Mouse (Mus musculus) embryonic facial prominence, embryonic 10.5 days (tissue): Measurements from ENCODE around the gene Opcml. TPM values are rescaled to one million over a fixed set of nuclear protein-coding genes. Genes with fewer than 3 reads are reported as not detected.

Source experiments
- DNase-seq: peaks from one replicate; pipeline ENCODE4 v3.0.0-alpha.2; 2017; ENCODE audit warnings: low spot score
- H3K27ac ChIP-seq: fragments of 300-500 bp; sonication (generic); replicated peaks from 2 replicates; pipeline ENCODE4 v1.5.1; 2016; ENCODE audit warnings: mild to moderate bottlenecking
- H3K27me3 ChIP-seq: fragments of 300-500 bp; sonication (generic); replicated peaks from 2 replicates; pipeline ENCODE4 v1.6.1; 2016; ENCODE audit warnings: low read depth, mild to moderate bottlenecking; ENCODE audit not compliant: poor library complexity, severe bottlenecking
- H3K36me3 ChIP-seq: fragments of 300-500 bp; sonication (generic); replicated peaks from 2 replicates; pipeline ENCODE4 v1.6.1; 2016; ENCODE audit warnings: mild to moderate bottlenecking, moderate library complexity
- H3K4me1 ChIP-seq: fragments of 300-500 bp; sonication (generic); 2 replicates; pipeline ENCODE4 v1.6.1; 2016
- H3K4me3 ChIP-seq: fragments of 300-500 bp; sonication (generic); 2 replicates; pipeline ENCODE4 v1.5.1; 2016; ENCODE audit warnings: mild to moderate bottlenecking, moderate library complexity
- H3K9me3 ChIP-seq: fragments of 300-500 bp; sonication (generic); 2 replicates; pipeline ENCODE4 v1.6.1; 2016; ENCODE audit warnings: mild to moderate bottlenecking
- WGBS: fragments of 180-500 bp; shearing (Covaris S2); methylation state at CpG from one replicate; pipeline ENCODE4 v1.1.7; 2016; 5-methylcytosine and 5-hydroxymethylcytosine counted together
- polyA plus RNA-seq: library from polyadenylated mRNA; unstranded; fragments of >200 nt; fragmentation: Nextera tagmentation; extraction: Ambion mirVana; gene quantifications from 2 replicates; pipeline ENCODE4 v1.2.1, GENCODE M21; 2016

Opcml gene
- polyA plus RNA-seq, 1 experiment from 2014 or later, result 0.52 TPM

DNA sequence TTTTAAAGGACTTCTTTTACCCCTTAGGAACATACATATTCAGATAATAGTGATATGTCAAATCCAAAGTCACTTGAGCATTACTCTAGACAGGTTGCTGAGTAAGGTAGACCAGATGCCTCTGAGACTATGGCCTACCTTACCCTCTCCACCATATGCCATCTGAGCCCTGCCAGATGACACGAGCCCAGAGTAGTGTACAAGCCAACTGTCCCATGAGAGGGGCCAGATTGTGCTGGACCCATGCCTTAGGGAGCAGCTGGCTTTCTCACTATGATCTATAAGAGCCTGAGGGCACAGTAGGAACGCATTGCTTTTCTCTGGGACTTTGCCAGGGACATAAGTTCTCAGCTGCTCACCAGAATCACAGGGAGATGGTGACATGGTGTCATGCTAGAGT is 899.6 kb downstream of the Opcml start:
- Histone ChIP-seq H3K9me3 (no peaks in the 10 kb centered on the region), H3K27me3 (no peaks in the 10 kb centered on the region), H3K27ac (no peak overlapping the region), H3K4me3 (no peak overlapping the region), H3K4me1 (no peaks in the 10 kb centered on the region), H3K36me3 (no peaks in the 10 kb centered on the region)
- no peak for DNase-seq
- WGBS, result 72% methylated on average over 2 of the region's 2 CpGs

DNA sequence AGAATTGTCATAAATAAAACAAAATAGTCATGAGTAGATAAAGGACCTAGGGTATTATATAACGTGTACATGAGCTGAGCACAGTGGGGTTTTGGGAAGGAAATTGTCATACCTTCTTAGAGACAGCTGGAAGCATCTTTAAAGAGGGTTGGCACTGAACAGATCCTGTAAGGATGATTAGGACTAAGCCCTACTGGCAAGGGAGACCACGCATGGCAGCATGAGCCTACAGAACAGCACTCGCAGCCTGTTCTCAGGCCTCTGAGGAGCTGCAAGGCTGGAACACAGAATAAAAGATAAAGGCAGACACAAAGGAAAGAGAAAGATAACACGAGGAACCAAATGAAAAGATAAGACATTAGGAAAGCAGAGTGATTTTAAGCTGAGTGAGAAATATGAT is 915.2 kb downstream of the Opcml start:
- 83% methylated on average over 4 of the region's 4 CpGs for WGBS
- H3K9me3 ChIP-seq, result no peaks in the 10 kb centered on the region
- no peak for DNase-seq
- H3K36me3 ChIP-seq, result no peaks in the 10 kb centered on the region
- no peaks in the 10 kb centered on the region for H3K4me1 ChIP-seq
- H3K27ac ChIP-seq, result no peak overlapping the region
- H3K27me3 ChIP-seq, result no peaks in the 10 kb centered on the region
- no peak overlapping the region for H3K4me3 ChIP-seq

DNA sequence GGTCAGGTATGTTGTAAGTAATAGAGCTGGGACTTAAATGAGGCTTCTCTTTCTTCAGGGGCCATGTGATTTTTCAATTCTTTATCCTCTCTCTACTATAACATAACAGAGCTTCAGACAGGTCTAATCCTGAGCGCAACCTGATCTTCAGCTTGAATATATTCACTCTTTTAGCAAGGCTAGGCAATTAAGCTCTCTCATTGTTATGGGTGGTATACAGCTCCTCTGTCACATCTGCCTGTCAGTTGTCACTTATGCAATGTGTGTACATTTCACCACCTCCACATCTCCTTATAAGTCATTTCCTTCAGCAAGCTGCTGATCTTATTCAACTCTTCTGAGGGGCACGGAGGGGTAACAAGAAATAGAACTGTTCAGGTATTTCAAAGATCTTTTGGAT is 924.0 kb downstream of the Opcml start:
- 83% methylated on average over 2 of the region's 2 CpGs for WGBS
- Histone ChIP-seq H3K27me3 (no peaks in the 10 kb centered on the region), H3K27ac (no peak overlapping the region), H3K4me3 (no peak overlapping the region), H3K36me3 (no peaks in the 10 kb centered on the region), H3K9me3 (no peaks in the 10 kb centered on the region), H3K4me1 (no peaks in the 10 kb centered on the region)
- no peak for DNase-seq

DNA sequence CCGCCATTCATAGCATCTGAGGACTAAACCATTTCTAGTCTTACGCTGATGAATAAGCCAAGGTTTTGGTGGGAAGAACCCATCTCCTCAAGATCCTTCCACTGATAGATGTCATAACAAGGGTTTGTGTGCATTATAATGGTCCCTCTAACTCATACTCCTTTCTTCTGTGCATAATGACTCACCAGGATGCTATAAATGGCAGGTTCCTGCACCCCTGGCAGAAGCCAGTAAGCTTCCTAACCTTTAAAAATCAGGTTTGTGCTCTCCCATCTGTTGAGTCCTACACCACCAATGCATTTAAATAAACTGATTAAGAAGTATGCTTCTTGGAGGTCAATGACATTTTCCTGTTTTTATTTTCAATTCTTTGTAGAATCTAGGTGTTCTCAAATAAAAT is 929.6 kb downstream of the Opcml start:
- Histone ChIP-seq H3K27ac (no peak overlapping the region), H3K36me3 (no peaks in the 10 kb centered on the region), H3K4me1 (no peaks in the 10 kb centered on the region), H3K4me3 (no peak overlapping the region), H3K27me3 (no peaks in the 10 kb centered on the region), H3K9me3 (no peaks in the 10 kb centered on the region)
- WGBS, result 91% methylated on average over 2 of the region's 2 CpGs
- DNase-seq, result no peak

DNA sequence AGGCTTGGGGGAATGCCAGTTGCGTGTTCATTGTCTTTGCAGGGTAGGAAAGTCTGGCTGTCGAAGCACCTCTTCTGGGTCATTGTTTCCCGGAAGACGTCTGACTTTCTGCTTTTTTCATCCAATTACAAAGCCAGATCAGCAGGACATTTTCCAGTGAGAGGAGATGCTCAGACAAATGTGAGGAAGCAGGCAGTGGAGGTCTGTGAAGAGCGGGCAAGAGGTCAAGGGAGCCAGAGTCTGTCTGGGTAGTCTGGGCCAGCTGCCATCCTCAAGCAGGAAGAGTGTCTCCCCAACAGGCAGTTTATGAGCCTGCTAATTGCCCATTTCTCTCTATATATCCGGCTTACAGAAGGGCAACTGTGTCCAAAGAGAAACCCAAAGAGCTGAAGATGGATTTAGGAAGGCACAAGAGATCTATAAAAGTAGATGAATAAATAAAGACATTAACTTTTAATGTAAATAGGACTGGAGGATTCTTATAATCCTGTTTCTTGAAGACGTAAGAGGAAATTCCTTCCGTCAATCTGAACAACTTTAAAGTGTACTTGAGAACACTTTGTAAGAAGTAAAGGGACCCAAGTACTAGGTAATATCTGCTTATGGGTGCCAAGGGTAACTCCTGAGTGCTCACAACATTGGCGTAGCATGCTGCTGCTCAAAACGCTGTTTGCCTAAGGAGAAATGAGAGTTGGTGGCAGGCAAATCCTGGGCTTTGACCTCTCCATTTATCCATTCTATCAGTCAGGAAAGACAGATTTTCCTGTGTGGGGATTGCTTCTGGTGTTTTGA is 941.4 kb downstream of the Opcml start:
- Histone ChIP-seq H3K27me3 (no peaks in the 10 kb centered on the region), H3K36me3 (no peaks in the 10 kb centered on the region), H3K4me3 (no peak overlapping the region), H3K9me3 (no peaks in the 10 kb centered on the region), H3K27ac (no peak overlapping the region), H3K4me1 (no peaks in the 10 kb centered on the region)
- DNase-seq, result no peak
- 86% methylated on average over 10 of the region's 10 CpGs for WGBS

DNA sequence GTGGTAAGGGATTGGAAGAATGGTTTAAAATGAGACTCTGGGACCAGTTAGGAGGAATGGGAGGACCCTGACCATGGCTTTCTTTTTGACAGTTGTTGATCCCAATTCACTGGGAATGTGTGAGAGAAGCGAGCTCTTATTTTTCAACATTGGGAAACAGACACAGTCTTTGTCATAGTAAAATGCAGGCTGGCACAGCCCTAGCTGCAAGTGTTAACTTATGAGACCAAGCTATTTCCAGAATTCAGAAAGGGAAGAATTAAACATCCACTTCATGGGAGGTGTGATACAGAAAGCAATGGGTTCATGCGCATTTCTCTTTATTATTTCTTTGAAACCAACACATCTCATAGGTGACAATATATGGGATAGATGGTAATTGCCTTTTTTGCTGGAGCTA is 947.4 kb downstream of the Opcml start:
- WGBS, result 96% methylated on average over 2 of the region's 2 CpGs
- no peaks in the 10 kb centered on the region for H3K36me3 ChIP-seq

GRCm38 (mm10) chr9:28738451-28738860 is 947.9 kb downstream of the Opcml start:
- no peaks in the 10 kb centered on the region for H3K4me1 ChIP-seq
- no peaks in the 10 kb centered on the region for H3K9me3 ChIP-seq
- no peak overlapping the region for H3K27ac ChIP-seq
- no peaks in the 10 kb centered on the region for H3K36me3 ChIP-seq
- no peak overlapping the region for H3K4me3 ChIP-seq
- 74% methylated on average over 1 of the region's 1 CpGs for WGBS
- DNase-seq, result no peak
- H3K27me3 ChIP-seq, result no peaks in the 10 kb centered on the region

More for the DNA sequence above, 947.4 kb downstream of the Opcml start:
- Histone ChIP-seq H3K27ac (no peak overlapping the region), H3K4me3 (no peak overlapping the region), H3K9me3 (no peaks in the 10 kb centered on the region), H3K4me1 (no peaks in the 10 kb centered on the region), H3K27me3 (no peaks in the 10 kb centered on the region)
- no peak for DNase-seq

DNA sequence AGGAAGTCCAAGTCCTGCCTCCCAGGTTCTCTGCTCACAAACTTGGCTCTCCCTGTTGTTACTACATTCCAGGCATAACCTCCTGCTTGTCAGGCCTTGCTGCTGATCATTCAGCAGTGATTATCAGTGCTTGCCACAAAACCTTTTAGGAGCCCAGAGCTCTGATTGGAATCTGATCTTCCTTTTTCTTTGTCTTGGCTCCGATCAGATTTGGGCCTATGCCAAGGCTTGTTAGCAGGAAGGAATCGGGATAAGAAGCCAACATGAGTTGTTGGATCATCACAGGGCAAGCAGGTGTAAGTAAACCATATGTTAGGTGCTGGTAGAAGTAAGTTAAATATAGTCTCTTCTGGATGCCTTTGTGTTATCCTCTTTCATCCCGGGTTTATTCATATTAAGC is 954.2 kb downstream of the Opcml start:
- H3K4me3 ChIP-seq, result no peak overlapping the region
- 78% methylated on average over 3 of the region's 3 CpGs for WGBS
- H3K27me3 ChIP-seq, result no peaks in the 10 kb centered on the region
- no peak overlapping the region for H3K27ac ChIP-seq
- DNase-seq, result no peak
- H3K36me3 ChIP-seq, result no peaks in the 10 kb centered on the region
- H3K4me1 ChIP-seq, result no peaks in the 10 kb centered on the region
- no peaks in the 10 kb centered on the region for H3K9me3 ChIP-seq

DNA sequence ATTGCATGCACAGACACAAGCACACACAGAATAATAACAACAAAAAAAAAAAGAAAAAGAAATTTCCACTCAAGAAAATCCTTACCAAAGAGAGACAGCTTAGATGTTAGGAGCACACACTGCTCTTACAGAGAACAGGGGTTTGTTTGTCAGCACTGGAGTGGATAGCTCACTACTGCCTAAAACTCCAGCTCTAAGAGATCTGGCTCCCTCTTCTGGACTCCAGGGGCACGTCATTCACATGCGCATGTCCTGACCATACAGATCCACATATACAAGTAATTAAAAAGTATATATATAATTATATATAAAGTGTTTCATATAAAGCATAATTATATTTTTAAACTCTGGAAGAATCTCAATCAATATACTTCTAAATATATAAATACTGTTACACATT is 958.3 kb downstream of the Opcml start:
- DNase-seq, result peak; percentile 19
- 70% methylated on average over 2 of the region's 2 CpGs for WGBS
- no peaks in the 10 kb centered on the region for H3K4me1 ChIP-seq

DNA sequence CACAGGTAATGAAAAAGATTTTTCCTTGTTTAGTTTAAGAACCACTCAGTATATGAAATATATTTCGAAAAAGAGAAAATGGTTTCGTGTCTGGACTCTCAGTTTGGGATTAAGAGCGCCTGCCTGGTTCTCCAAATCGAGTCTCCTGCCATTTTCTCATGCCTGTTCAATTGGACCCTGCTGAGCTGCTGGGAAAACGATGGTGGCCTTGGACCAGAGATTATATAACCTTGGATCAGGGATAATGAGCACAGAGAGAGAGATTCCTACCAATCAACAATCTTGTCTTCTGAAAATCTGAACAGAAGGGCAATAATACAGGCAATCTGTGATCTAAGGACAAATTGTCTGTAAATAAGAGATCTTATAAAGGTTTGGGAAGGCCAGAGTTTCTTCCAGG is 962.3 kb downstream of the Opcml start:
- no peak overlapping the region for H3K27ac ChIP-seq
- no peaks in the 10 kb centered on the region for H3K9me3 ChIP-seq
- WGBS, result 72% methylated on average over 5 of the region's 5 CpGs
- H3K36me3 ChIP-seq, result no peaks in the 10 kb centered on the region
- no peak for DNase-seq
- no peaks in the 10 kb centered on the region for H3K4me1 ChIP-seq
- H3K27me3 ChIP-seq, result no peaks in the 10 kb centered on the region
- no peak overlapping the region for H3K4me3 ChIP-seq

More for the DNA sequence above, 958.3 kb downstream of the Opcml start:
- Histone ChIP-seq H3K36me3 (no peaks in the 10 kb centered on the region), H3K9me3 (no peaks in the 10 kb centered on the region), H3K27ac (no peak overlapping the region), H3K27me3 (no peaks in the 10 kb centered on the region), H3K4me3 (no peak overlapping the region)

DNA sequence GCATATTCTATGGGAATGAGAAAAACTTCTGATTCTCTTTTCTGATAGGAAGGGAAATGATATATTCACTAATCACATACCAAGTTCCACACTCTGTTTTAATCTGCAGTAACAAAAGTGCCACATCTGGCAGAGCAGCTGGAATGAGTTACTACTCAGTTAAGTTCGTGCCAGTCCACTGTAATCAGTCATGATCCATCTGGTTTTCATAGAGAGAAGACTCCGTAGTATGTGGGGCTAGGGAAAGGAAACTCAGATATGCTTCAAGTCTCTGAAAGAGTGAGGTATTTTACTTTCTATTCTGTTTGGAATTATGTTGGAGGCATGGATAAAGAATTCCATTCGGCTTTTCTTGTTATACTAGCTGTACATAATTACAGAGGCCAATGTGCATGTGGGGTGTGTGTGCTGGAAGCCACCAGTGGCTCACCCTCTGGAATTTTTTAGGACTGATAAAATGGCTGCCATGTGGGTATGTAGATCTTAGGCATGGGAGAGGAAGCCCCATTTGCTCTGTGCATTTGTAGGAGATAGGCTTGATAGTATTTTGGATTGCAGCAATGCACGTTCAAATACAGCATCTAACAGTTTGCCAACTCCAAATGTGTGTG is 966.4 kb downstream of the Opcml start:
- no peaks in the 10 kb centered on the region for H3K9me3 ChIP-seq
- no peak overlapping the region for H3K27ac ChIP-seq
- no peaks in the 10 kb centered on the region for H3K36me3 ChIP-seq
- peak; percentile 60 for DNase-seq
- no peaks in the 10 kb centered on the region for H3K4me1 ChIP-seq
- WGBS, result 60% methylated on average over 4 of the region's 4 CpGs
- H3K4me3 ChIP-seq, result no peak overlapping the region
- H3K27me3 ChIP-seq, result no peaks in the 10 kb centered on the region

DNA sequence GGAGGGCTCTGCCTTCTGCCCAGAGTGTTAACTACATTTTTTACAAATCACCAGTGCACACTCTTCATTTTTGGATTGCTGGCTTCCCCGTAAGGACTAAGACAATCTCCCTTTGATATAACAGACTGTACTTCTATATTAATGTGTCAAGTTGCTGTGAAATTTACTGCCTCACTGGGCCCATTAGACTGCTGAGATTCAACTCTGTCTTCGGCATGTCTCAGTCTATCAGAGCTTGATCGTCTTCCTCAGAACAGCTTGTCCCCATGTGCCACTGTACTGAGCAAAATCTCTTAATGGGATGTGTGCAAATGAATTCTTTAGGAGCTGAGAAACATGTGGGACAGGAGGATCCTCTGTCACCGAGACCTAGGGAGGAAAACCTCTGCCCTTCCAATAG is 970.9 kb downstream of the Opcml start:
- no peak for DNase-seq
- Histone ChIP-seq H3K27ac (no peak overlapping the region), H3K27me3 (no peaks in the 10 kb centered on the region), H3K4me3 (no peak overlapping the region), H3K9me3 (no peaks in the 10 kb centered on the region), H3K36me3 (no peaks in the 10 kb centered on the region), H3K4me1 (no peaks in the 10 kb centered on the region)
- WGBS, result 84% methylated on average over 4 of the region's 4 CpGs

- H3K4me3 ChIP-seq, result no peak overlapping the region
- no peaks in the 10 kb centered on the region for H3K9me3 ChIP-seq
- H3K4me1 ChIP-seq, result no peaks in the 10 kb centered on the region
- H3K27me3 ChIP-seq, result no peaks in the 10 kb centered on the region
- no peak overlapping the region for H3K27ac ChIP-seq
- 88% methylated on average over 1 of the region's 1 CpGs for WGBS
- no peaks in the 10 kb centered on the region for H3K36me3 ChIP-seq
- DNase-seq, result no peak
Observed at GRCm38 (mm10) chr9:28764149-28764548, 973.6 kb downstream of the Opcml start.
